Mouse (Mus musculus): ENCODE measurements at regions not wholly inside any gene's neighbourhood (a gene's known extent, or its start where the extent isn't known, plus 50 kb on each side); places are given as distances from the start of the nearest gene placed in this dataset.
A peak's percentile ranks its signal among the peaks of the same experiment; 100 is the strongest.

DNA sequence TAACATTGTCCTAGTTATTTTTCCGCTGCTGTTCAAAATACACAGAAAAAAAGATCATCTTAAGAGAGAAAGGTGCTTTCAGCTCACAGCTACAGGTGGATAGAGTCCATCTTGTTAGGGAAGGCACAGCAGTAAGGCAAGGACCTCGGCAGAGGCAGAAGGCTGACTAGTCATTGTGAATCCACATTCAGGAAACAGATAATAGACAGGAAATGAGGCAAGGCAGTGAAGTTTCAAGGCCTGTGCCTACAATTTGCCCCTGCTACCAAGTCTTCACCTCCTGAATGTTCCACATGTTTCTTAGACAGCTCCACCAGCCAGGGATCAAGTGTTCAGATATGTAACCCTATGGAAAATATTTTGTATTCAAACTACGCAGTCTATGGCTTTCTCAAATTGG, 122.0 kb upstream of the Spaca1 start:
- H3K9me3 ChIP-seq (replicated peaks): no peaks in the 10 kb centered on the region
- H3K27me3 ChIP-seq: no peaks in the 10 kb centered on the region
- H3K4me1 ChIP-seq: 0 out of 2 replicates have a peak, but pooled peaks cover 5% of the 10 kb centered on the region
- H3K9ac ChIP-seq: no peak overlapping the region
- H3K4me2 ChIP-seq (replicated peaks): no peak overlapping the region
- ATAC-seq (ENCODE audit: low FRiP score): no peak
- no peaks in the 10 kb centered on the region for H3K36me3 ChIP-seq
- no peak overlapping the region for H3K4me3 ChIP-seq
- 84% methylated on average over 3 of the region's 3 CpGs for WGBS
- no peak overlapping the region for H3K27ac ChIP-seq

DNA sequence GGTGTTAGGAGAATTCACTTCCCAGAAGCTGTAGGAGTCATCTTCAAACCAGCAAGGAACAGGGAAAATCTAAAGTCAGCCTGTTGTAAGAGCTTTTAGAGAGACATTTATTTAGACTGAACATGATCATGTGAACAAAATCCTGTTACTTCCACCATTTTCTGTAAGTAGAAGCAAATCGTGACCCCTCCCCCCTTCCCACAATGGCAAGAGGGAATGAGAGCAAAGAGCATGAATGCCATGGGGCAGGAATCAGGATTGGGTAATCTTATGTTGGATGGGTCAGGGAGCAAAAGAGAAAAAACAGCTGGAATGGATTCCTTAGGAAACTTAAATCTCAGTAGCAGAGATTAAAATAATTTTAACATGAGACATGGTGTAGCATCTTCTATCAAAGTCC, 127.4 kb upstream of the Spaca1 start:
- no peaks in the 10 kb centered on the region for H3K36me3 ChIP-seq
- H3K4me1 ChIP-seq: 0 out of 2 replicates have a peak, but pooled peaks cover 3% of the 10 kb centered on the region
- H3K27me3 ChIP-seq: no peaks in the 10 kb centered on the region
- no peak for ATAC-seq (ENCODE audit: low FRiP score)
- no peak overlapping the region for H3K4me3 ChIP-seq
- H3K27ac ChIP-seq: no peak overlapping the region
- 82% methylated on average over 1 of the region's 1 CpGs for WGBS
- H3K9me3 ChIP-seq (replicated peaks): no peaks in the 10 kb centered on the region
- no peak overlapping the region for H3K9ac ChIP-seq
- H3K4me2 ChIP-seq (replicated peaks): no peak overlapping the region

DNA sequence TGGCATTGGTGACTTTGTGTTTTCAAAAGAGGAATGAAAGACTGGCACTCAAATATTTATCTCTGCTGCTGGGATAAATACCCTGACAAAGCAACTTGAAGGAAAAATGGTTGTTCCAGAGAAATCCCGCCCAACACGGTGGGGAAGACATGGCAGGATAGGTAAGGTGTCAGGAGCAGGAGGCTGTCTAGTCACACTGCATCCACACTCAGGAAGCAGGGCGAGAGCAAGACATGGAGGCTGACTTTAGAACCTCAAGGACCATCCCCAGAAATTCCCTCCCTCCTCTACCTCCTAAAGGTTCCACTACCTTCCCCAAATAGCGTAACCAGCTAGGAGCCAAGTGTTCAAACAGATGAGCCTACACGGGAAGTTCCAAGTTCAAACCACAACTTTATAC, 136.5 kb upstream of the Spaca1 start:
- WGBS: 91% methylated on average over 5 of the region's 5 CpGs
- H3K4me1 ChIP-seq: no peaks in the 10 kb centered on the region
- H3K4me3 ChIP-seq: no peak overlapping the region
- H3K9me3 ChIP-seq (replicated peaks): no peaks in the 10 kb centered on the region
- no peak overlapping the region for H3K9ac ChIP-seq
- no peak overlapping the region for H3K27ac ChIP-seq
- H3K27me3 ChIP-seq: no peaks in the 10 kb centered on the region
- no peak for ATAC-seq (ENCODE audit: low FRiP score)
- no peak overlapping the region for H3K4me2 ChIP-seq (replicated peaks)
- H3K36me3 ChIP-seq: no peaks in the 10 kb centered on the region

DNA sequence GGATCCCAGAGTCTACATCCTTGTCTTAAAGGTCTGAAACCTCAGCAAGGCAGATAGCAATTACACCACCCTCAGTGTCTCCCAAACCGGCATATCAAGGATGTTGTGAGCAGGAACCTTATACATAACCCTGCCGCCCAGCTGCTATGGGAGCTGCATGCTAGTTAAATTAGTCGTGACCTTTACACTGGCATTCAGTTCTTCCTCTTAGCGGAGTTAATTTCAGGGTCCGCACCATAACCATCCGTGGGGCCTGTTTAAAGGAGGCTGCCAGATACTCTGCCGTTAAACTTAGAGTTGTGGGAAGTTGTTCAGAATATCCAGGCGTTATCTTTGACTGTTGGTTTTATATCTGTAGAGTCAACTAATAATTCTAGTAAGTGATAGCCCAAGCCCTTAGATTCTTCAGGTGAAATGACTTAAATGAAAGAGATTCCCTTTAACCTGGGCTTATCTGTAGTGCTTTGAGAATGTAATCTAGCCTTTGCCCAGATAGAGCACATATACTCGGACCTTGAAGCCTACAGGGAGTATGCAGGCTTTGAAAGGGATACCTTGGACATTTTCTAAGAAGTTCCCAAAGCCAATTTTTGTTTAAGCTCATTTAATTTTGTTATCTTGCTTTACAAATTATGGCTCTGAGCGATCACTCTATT, 153.3 kb upstream of the Spaca1 start:
- H3K9ac ChIP-seq: no peak overlapping the region
- 86% methylated on average over 10 of the region's 10 CpGs for WGBS
- no peaks in the 10 kb centered on the region for H3K4me1 ChIP-seq
- no peak overlapping the region for H3K4me2 ChIP-seq (replicated peaks)
- H3K27ac ChIP-seq: no peak overlapping the region
- ATAC-seq (ENCODE audit: low FRiP score): no peak
- H3K9me3 ChIP-seq (replicated peaks): no peaks in the 10 kb centered on the region
- H3K36me3 ChIP-seq: no peaks in the 10 kb centered on the region
- H3K4me3 ChIP-seq: no peak overlapping the region
- H3K27me3 ChIP-seq: no peaks in the 10 kb centered on the region

DNA sequence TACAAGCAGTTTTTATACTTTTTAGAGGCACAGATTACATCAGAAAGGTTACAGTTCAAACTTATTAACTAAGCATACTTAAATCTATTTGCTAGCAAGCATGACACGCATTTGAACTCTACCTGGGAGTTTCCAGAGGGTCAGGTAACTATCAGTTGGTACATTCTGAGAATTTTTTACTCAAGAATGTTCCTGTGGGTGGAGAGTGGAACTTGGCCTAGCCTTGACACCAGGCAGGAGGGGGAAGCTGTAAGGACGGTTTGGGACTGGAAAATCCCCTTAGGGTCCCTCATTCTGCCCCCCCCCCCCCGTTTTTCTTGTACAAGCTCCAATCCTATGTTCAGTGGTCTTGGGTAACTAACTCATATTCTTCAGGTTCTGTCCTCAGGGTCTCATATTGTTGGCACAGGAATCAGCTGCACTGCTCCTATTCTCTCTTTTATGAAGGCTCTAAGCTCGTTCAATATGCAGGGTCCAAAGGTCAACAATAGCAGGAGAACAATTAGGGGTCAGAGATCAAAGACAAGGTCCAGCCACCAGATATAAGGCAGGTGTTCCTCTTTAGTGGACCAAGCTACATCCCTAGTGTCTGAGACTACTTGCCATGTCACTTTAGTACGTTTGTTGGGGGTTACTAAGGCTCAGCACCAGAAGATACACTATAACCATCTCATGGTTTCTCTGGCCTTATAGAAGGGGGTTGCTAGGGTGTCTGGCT, 159.3 kb upstream of the Spaca1 start:
- Histone ChIP-seq H3K27ac (no peak overlapping the region), H3K4me2 (replicated peaks) (no peak overlapping the region), H3K9me3 (replicated peaks) (no peaks in the 10 kb centered on the region), H3K4me3 (no peak overlapping the region), H3K36me3 (no peaks in the 10 kb centered on the region), H3K9ac (no peak overlapping the region), H3K27me3 (no peaks in the 10 kb centered on the region), H3K4me1 (no peaks in the 10 kb centered on the region)
- ATAC-seq (ENCODE audit: low FRiP score): no peak
- 73% methylated on average over 5 of the region's 5 CpGs for WGBS

DNA sequence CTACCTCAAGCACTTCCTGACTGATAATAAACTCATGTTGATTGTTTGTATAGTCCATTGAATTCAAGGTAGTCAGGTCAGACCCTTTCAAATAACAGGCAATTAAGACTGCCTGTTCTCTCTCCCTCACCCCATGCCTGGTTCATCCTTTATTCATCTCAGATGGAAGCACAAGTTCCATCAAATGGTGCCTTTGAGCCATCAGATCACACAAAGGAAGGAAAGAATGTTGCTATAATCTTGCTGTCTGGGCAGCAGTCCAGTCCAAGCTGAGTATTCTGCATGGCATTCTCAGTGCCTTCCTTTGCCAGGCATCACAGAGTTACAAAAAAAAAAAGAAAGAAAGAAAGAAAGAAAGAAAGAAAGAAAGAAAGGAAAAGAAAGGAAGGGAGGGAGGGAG, 163.7 kb upstream of the Spaca1 start:
- no peak for ATAC-seq (ENCODE audit: low FRiP score)
- Histone ChIP-seq H3K4me3 (no peak overlapping the region), H3K36me3 (no peaks in the 10 kb centered on the region), H3K27me3 (no peaks in the 10 kb centered on the region), H3K9me3 (replicated peaks) (no peaks in the 10 kb centered on the region), H3K27ac (no peak overlapping the region), H3K4me2 (replicated peaks) (no peak overlapping the region), H3K9ac (no peak overlapping the region), H3K4me1 (no peaks in the 10 kb centered on the region)

DNA sequence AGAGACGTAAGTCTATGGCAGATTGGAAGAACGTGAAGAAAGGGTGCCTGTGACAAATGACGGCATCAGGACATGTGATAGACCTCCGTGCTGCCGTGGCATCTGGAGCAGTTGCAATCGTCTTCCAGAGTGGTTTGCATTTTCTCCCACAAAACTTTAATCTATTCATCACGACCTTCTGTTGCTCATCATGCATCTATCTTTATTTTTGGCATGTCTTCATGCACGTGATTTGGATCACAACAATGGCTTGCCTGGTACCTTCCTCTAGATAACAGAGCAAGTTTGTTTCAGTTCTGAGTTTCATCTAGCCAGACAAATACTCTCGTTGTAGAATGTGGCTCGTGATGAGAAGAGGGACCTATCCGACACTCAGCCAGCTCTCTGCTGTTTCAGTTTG, 164.4 kb upstream of the Spaca1 start:
- Histone ChIP-seq H3K4me1 (no peaks in the 10 kb centered on the region), H3K9me3 (replicated peaks) (no peaks in the 10 kb centered on the region), H3K4me2 (replicated peaks) (no peak overlapping the region), H3K9ac (no peak overlapping the region), H3K36me3 (no peaks in the 10 kb centered on the region), H3K27me3 (no peaks in the 10 kb centered on the region), H3K27ac (no peak overlapping the region), H3K4me3 (no peak overlapping the region)
- WGBS: 81% methylated on average over 11 of the region's 11 CpGs
- ATAC-seq (ENCODE audit: low FRiP score): no peak

DNA sequence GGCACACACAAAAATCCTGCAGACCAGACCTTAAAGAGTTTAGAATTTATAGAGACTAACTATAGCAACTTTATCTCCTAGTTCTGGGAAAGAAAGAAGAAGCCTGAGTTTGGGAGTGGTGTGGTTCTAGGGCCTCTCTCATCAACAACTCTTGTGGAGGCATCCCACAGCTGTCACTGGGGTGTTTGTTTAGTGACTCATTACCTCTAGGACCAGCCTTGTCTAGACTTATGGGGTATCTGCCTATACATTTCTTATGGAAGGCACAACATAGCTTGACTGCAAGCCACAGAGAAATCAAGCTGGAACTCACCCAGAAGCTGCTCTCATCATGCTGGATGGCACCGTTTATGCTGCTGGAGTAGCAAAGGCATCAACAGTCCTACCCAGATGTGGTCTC, 171.9 kb upstream of the Spaca1 start:
- ATAC-seq (ENCODE audit: low FRiP score): no peak
- 85% methylated on average over 1 of the region's 1 CpGs for WGBS
- H3K4me3 ChIP-seq: no peak overlapping the region
- no peak overlapping the region for H3K4me2 ChIP-seq (replicated peaks)
- no peaks in the 10 kb centered on the region for H3K36me3 ChIP-seq
- H3K9ac ChIP-seq: no peak overlapping the region
- no peaks in the 10 kb centered on the region for H3K27me3 ChIP-seq
- no peak overlapping the region for H3K27ac ChIP-seq
- peaks cover 4% of the 10 kb centered on the region; the same call in 1 of the 2 replicates for H3K4me1 ChIP-seq
- H3K9me3 ChIP-seq (replicated peaks): no peaks in the 10 kb centered on the region

DNA sequence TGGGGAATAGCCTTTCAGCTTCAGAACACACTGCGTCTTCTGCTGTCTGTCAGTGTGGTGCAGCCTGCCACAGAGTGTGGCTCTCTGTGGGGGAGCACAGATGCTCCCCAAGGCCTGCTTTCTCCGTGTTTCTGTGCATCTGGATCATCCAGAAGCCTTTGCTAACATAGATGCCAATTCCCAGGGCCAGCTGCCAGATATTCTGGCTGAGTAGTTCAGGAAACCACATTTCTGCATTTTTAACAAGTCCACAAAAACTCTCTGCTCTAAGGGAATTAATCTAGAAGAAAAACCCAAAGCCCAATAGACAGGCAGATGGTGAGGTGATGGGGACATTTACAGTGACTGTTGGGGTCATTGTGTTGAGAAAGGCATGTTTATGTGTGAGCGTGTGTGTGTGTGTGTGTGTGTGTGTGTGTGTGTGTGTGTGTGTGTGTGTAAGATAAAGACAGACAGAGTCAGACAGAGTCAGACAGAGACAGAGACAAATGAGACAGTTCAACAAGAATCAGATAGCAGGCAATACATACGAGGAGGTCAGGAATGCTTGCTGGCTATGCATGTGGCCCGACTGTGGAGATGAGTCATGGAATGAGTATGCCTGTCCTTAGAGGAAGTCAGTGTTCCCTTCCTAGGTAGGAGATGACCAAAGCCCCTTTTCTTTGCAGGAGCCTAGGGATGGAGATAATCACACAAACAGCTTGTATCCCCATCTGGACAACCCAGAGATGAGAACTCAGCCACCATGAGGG, 176.3 kb upstream of the Spaca1 start:
- Histone ChIP-seq H3K4me3 (no peak overlapping the region), H3K27me3 (no peaks in the 10 kb centered on the region), H3K4me1 (peaks cover 4% of the 10 kb centered on the region; the same call in 1 of the 2 replicates), H3K4me2 (replicated peaks) (no peak overlapping the region), H3K9ac (no peak overlapping the region), H3K27ac (no peak overlapping the region), H3K36me3 (no peaks in the 10 kb centered on the region), H3K9me3 (replicated peaks) (no peaks in the 10 kb centered on the region)
- WGBS: 59% methylated on average over 5 of the region's 5 CpGs
- no peak for ATAC-seq (ENCODE audit: low FRiP score)

DNA sequence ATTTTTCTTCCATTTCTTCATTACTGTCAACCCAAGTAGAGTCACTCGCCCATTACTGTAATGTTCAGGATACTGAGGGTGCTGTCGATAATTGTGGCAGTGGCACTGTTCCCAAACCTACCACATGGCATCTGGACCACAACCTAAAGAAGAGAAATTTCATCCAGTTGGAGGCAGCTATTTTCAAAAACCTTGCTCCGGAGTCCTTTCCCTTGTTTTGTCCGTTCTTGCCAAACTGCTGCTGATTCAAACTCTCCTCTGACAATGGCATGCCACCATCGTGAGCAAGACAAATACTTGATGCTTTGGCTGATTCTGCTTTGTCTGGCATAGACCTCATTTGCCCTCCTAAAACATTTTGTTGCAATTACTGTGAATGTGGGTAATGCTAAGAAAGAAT, 176.9 kb upstream of the Spaca1 start:
- H3K27ac ChIP-seq: no peak overlapping the region
- no peaks in the 10 kb centered on the region for H3K27me3 ChIP-seq
- H3K9ac ChIP-seq: no peak overlapping the region
- peaks cover 4% of the 10 kb centered on the region; the same call in 1 of the 2 replicates for H3K4me1 ChIP-seq
- H3K9me3 ChIP-seq (replicated peaks): no peaks in the 10 kb centered on the region
- no peak overlapping the region for H3K4me3 ChIP-seq
- no peaks in the 10 kb centered on the region for H3K36me3 ChIP-seq
- H3K4me2 ChIP-seq (replicated peaks): no peak overlapping the region
- WGBS: 91% methylated on average over 5 of the region's 5 CpGs
- no peak for ATAC-seq (ENCODE audit: low FRiP score)

DNA sequence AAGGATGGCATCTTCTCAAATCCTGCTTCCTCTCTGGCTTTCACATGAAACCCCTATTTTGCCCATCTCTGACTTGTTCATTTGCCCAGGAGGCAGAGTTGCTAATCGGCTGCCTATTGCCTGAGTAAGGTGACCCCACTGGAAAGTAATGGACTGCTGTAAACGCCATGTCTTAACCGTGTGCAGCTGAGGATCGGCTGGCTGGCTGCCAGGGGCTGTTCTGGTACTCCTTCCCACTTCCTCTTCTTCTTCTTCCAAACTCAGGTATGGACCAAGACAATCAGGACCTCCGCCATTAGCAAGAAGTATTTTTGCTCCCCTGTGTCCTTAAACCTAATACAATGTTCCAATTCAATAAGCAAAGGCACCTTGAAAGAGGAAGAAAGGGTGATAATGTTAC, 177.6 kb upstream of the Spaca1 start:
- WGBS: 78% methylated on average over 5 of the region's 5 CpGs
- no peak overlapping the region for H3K4me2 ChIP-seq (replicated peaks)
- no peak overlapping the region for H3K27ac ChIP-seq

DNA sequence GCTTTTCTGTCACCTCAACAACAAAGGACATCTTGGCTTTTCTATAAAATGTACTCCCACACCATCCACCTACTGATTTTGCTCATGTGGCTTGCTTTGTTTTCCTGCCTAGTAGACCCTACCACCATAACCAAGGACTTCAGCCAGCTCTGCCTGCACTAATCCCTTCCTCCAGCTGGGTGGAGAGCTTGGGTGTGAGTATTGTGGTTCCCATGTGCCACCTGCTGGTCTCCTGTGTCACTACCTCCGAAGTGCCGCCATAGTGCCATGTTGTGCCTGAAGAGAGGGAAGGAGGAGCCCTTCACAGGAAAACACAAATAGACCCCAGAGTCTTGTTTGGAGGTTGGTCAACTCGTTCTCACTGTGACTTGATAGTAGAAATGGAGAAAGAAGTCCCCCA, 181.3 kb upstream of the Spaca1 start:
- Histone ChIP-seq H3K4me1 (peaks cover 9% of the 10 kb centered on the region; the same call in 1 of the 2 replicates), H3K4me2 (replicated peaks) (no peak overlapping the region), H3K9ac (no peak overlapping the region), H3K27me3 (no peaks in the 10 kb centered on the region), H3K4me3 (no peak overlapping the region), H3K9me3 (replicated peaks) (no peaks in the 10 kb centered on the region), H3K36me3 (no peaks in the 10 kb centered on the region), H3K27ac (no peak overlapping the region)
- peak; percentile 83 for ATAC-seq (ENCODE audit: low FRiP score)
- 3% methylated on average over 3 of the region's 3 CpGs for WGBS

More for the DNA sequence above, 177.6 kb upstream of the Spaca1 start:
- no peaks in the 10 kb centered on the region for H3K36me3 ChIP-seq
- no peak overlapping the region for H3K4me3 ChIP-seq
- H3K4me1 ChIP-seq: peaks cover 4% of the 10 kb centered on the region; the same call in 1 of the 2 replicates
- no peak for ATAC-seq (ENCODE audit: low FRiP score)
- no peaks in the 10 kb centered on the region for H3K9me3 ChIP-seq (replicated peaks)
- no peak overlapping the region for H3K9ac ChIP-seq
- no peaks in the 10 kb centered on the region for H3K27me3 ChIP-seq
